24 mouse cellular contexts compared by ENCODE assay signal in the genomic region with DNA sequence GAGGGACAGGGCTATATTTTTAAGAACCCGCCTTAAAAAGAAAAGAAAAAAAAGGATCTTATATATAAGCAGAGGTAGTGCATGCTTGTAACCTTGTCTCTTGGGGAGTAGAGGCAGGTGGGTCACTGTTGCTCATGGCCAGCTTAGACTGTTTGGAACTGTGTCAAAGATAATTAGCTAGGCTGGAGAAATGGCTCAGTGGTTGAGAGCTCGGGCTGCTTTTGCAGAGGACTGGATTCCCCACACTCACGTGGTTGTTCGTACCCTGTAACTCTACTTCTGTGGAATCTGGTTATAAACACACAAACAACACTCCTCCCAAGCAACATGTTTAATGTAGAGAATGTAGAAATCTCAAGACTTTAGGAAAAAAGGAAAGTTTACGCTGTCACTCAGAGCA. TPM values are rescaled to one million over a fixed set of nuclear protein-coding genes. Genes with fewer than 3 reads are reported as not detected.
DNase-seq lines count a peak whose midpoint lies in the region; ATAC-seq lines count a peak whose summit lies in the region.
"Had no signal": no experiment of that assay in that cellular context is flagged by ENCODE, and none has a peak within 500 bp of the region (broad histone marks: within the 10 kb centered on the region; RNA-seq: fewer than 3 reads in every experiment).

No protein-coding gene starts in this region.

- peaks cover 7% of the 10 kb centered on the region; the same call in 1 of the 2 replicates for H3K4me1 ChIP-seq in kidney, embryonic 14.5 days (ENCODE audit: control insufficient read depth, insufficient read depth, low read length)
- H3K4me1 ChIP-seq in kidney, embryonic 15.5 days, result peaks cover 32% of the 10 kb centered on the region
- H3K4me1 ChIP-seq: forebrain, embryonic 13.5 days had no signal

- no peak overlapping the region for H3K27ac ChIP-seq in kidney, embryonic 14.5 days (ENCODE audit: low read depth, low read length)
- no peak overlapping the region for H3K27ac ChIP-seq in kidney, embryonic 15.5 days
- H3K27ac ChIP-seq: embryonic facial prominence, embryonic 10.5 days; embryonic facial prominence, embryonic 12.5 days; forebrain, embryonic 13.5 days had no signal

- 89% methylated on average over 5 of the region's 5 CpGs for WGBS in kidney, embryonic 14.5 days
- WGBS in kidney, embryonic 15.5 days, result 78% methylated on average over 5 of the region's 5 CpGs

- no peak overlapping the region for H3K4me2 ChIP-seq in kidney, embryonic 14.5 days (replicated peaks; ENCODE audit: low read depth, low read length)
- no peak overlapping the region for H3K4me2 ChIP-seq in kidney, embryonic 15.5 days
- H3K4me2 ChIP-seq: embryonic facial prominence, embryonic 12.5 days; forebrain, embryonic 13.5 days had no signal

- no peak for ATAC-seq in kidney, embryonic 14.5 days (ENCODE audit: low FRiP score, low TSS enrichment)
- ATAC-seq in kidney, embryonic 15.5 days (replicated peaks; ENCODE audit: low FRiP score), result no peak
- ATAC-seq: activated CD4-positive, CD25-positive, alpha-beta regulatory T cell, adult 4 months; CD4-positive, CD25-positive, alpha-beta regulatory T cell, adult 4 months; forebrain, embryonic 13.5 days; Patski had no signal

- H3K9me3 ChIP-seq in kidney, embryonic 14.5 days (ENCODE audit: control insufficient read depth, low read length), result no peaks in the 10 kb centered on the region
- H3K9me3 ChIP-seq in kidney, embryonic 15.5 days (replicated peaks), result no peaks in the 10 kb centered on the region
- H3K9me3 ChIP-seq: embryonic facial prominence, embryonic 10.5 days; embryonic facial prominence, embryonic 12.5 days; forebrain, embryonic 13.5 days; G1E had no signal

- no peak overlapping the region for H3K4me3 ChIP-seq in kidney, embryonic 14.5 days (ENCODE audit: low read length)
- H3K4me3 ChIP-seq in kidney, embryonic 15.5 days (replicated peaks), result no peak overlapping the region
- H3K4me3 ChIP-seq: embryonic facial prominence, embryonic 10.5 days; embryonic facial prominence, embryonic 12.5 days; forebrain, embryonic 13.5 days had no signal

- H3K36me3 ChIP-seq in kidney, embryonic 14.5 days (ENCODE audit: control insufficient read depth, insufficient read depth, low read length), result peaks cover 56% of the 10 kb centered on the region
- peaks cover 65% of the 10 kb centered on the region for H3K36me3 ChIP-seq in kidney, embryonic 15.5 days

- H3K27me3 ChIP-seq in kidney, embryonic 14.5 days (ENCODE audit: control insufficient read depth, insufficient read depth, low read length), result no peaks in the 10 kb centered on the region
- H3K27me3 ChIP-seq in kidney, embryonic 15.5 days, result no peaks in the 10 kb centered on the region
- H3K27me3 ChIP-seq: CH12.LX; embryonic facial prominence, embryonic 12.5 days; forebrain, embryonic 13.5 days; Patski had no signal

- peak; percentile 57 for DNase-seq in kidney, adult 11 months
- DNase-seq in kidney, adult 8-10 months, result peak; percentile 49 to 62
- no peak for DNase-seq in kidney, postnatal 10 days
- peak; percentile 37 for DNase-seq in kidney, postnatal 14 days
- DNase-seq in kidney, postnatal 36 days, result peak; percentile 46 to 64
- DNase-seq: adrenal gland, adult 8-10 months; adrenal gland, postnatal 14 days; adrenal gland, postnatal 36 days; B cell, adult 2 months; cerebellum, adult 11-12 months; cerebellum, adult 2 months; cerebellum, adult 9-10 months; cerebellum, postnatal 10 days; cerebellum, postnatal 25 days had no signal

- H3K9ac ChIP-seq in kidney, embryonic 14.5 days (ENCODE audit: low read depth, low read length), result no peak overlapping the region
- no peak overlapping the region for H3K9ac ChIP-seq in kidney, embryonic 15.5 days
- H3K9ac ChIP-seq: embryonic facial prominence, embryonic 12.5 days; forebrain, embryonic 13.5 days had no signal

RNA-seq across cellular contexts. Expression of gene 9530068E07Rik, which starts 8.0 kb away (rescaled TPM):
- polyA plus RNA-seq in kidney, embryonic 14.5 days (2014; fragmentation: Nextera tagmentation; extraction: Ambion mirVana), result 139 and 234 TPM in 2 replicates
- 217 and 219 TPM in 2 replicates for polyA plus RNA-seq in kidney, embryonic 15.5 days (2015; fragmentation: Nextera tagmentation; extraction: Ambion mirVana)

RNA-seq across cellular contexts. Expression of gene Vdac1, which starts 43.5 kb away (rescaled TPM):
- 265 and 284 TPM in 2 replicates for polyA plus RNA-seq in kidney, embryonic 14.5 days (2014; fragmentation: Nextera tagmentation; extraction: Ambion mirVana)
- polyA plus RNA-seq in kidney, embryonic 15.5 days (2015; fragmentation: Nextera tagmentation; extraction: Ambion mirVana), result 336 and 358 TPM in 2 replicates
